Mouse (Mus musculus) bone marrow macrophage, adult 2 months (primary cell): ENCODE measurements around the gene Fam8a1.

Source experiments
- CTCF ChIP-seq: IDR thresholded peaks from 2 replicates; pipeline ENCODE4 v1.5.1; 2012; ENCODE audit warnings: low read depth, mild to moderate bottlenecking, low read length, moderate library complexity
- POLR2A ChIP-seq: IDR thresholded peaks from 2 replicates; pipeline ENCODE4 v1.6.1; 2012; ENCODE audit warnings: mild to moderate bottlenecking, low read depth, low read length, borderline replicate concordance

DNA sequence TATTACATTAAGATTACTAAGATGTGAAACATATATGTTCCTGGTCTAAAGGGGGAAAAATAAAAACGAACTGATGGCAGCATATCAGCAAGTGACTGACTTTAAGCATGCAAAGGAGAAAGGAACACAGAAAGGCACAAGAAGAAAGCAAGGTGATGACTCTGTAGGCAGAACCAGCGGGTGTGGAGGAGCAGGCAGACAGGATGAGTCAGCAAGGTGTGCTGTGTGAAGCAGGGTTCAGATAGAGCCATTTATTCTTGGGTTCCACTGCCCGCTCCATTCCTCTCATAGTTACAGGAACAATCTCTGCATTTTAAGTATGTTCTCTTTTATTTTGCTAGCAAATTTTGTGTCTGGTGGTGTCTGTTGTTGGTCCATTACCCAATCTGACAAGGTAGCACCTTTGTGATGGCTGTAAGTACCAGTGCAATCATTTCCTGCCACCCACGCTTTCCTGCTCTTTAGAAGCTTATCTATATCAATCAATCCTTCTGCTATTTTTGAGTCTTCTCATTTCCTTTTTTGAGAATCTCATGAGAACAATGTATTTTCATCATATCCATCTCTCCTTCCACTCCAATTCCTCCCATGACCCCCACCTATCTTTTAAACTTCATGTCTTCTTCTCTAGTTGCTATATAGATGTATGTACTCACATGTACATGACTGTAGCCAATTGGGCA lies 21.4 kb downstream of the Fam8a1 start:
- TF ChIP-seq CTCF (no peak), POLR2A (no peak)
